Mouse (Mus musculus): ENCODE results near the gene Tmem232. TPM values are rescaled to one million over a fixed set of nuclear protein-coding genes. Genes with fewer than 3 reads are reported as not detected.
"Not testable (repeated sequence)": the region's sequence is repeated elsewhere in the genome, so short reads cannot be mapped to it uniquely, and the experiment has no call there.

The Tmem232 gene
- polyA plus RNA-seq, 1 experiment from 2014 or later: 1.2 TPM

GRCm38 (mm10) chr17:65320623-65321022, 220.0 kb downstream of the Tmem232 start:
- H3K4me1 ChIP-seq (ENCODE audit: insufficient read depth, low read depth, low read length): no peaks in the 10 kb centered on the region
- no peak overlapping the region for H3K9ac ChIP-seq (replicated peaks; ENCODE audit: low read depth)
- DNase-seq (ENCODE audit: low spot score): no peak
- TF ChIP-seq EP300 (IDR thresholded peaks at IDR 0.05): no peak
- TF ChIP-seq CTCF (IDR thresholded peaks at IDR 0.05): no peak
- H3K36me3 ChIP-seq (ENCODE audit: insufficient read depth, low read length): no peaks in the 10 kb centered on the region
- no peak overlapping the region for H3K4me2 ChIP-seq (replicated peaks; ENCODE audit: low read depth, low read length)
- no peak overlapping the region for H3K4me3 ChIP-seq (ENCODE audit: low read depth, low read length)
- 86% methylated on average over 6 of the region's 6 CpGs for WGBS
- no peaks in the 10 kb centered on the region for H3K27me3 ChIP-seq (replicated peaks; ENCODE audit: insufficient read depth, low read length)
- H3K9me3 ChIP-seq (ENCODE audit: low read length): no peaks in the 10 kb centered on the region
- ATAC-seq: no peak
- no peak overlapping the region for H3K27ac ChIP-seq (ENCODE audit: low read length)

GRCm38 (mm10) chr17:65299946-65300345, 240.6 kb downstream of the Tmem232 start:
- H3K9me3 ChIP-seq (ENCODE audit: low read length): no peaks in the 10 kb centered on the region

DNA sequence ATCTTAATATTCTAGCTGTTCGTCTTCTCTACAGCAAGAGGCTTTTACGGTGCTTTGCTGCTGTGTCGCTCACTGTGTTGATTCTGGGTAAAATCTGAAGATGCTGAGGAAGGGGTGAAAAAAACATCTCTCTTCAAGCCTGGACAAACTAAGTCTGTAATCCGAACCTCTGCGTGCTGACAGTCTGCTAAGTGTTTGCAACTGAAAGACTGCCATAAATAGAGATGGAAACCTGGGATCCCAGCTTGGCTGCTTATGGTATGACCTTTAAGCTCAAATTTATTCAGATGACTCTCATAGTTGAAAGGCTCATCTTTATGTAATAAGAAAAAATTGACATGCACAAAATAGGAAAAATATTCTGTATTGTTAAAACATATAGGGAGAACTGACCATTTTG, 242.8 kb downstream of the Tmem232 start:
- no peak overlapping the region for H3K4me2 ChIP-seq (replicated peaks; ENCODE audit: low read depth, low read length)
- no peaks in the 10 kb centered on the region for H3K36me3 ChIP-seq (ENCODE audit: insufficient read depth, low read length)
- WGBS: 74% methylated on average over 5 of the region's 5 CpGs
- DNase-seq (ENCODE audit: low spot score) (no peak), ATAC-seq (no peak)
- no peak overlapping the region for H3K4me3 ChIP-seq (ENCODE audit: low read depth, low read length)
- H3K9me3 ChIP-seq (ENCODE audit: low read length): no peaks in the 10 kb centered on the region
- H3K27me3 ChIP-seq (replicated peaks; ENCODE audit: insufficient read depth, low read length): no peaks in the 10 kb centered on the region
- TF ChIP-seq CTCF (IDR thresholded peaks at IDR 0.05) (no peak), EP300 (IDR thresholded peaks at IDR 0.05) (no peak)
- no peaks in the 10 kb centered on the region for H3K4me1 ChIP-seq (ENCODE audit: insufficient read depth, low read depth, low read length)
- no peak overlapping the region for H3K27ac ChIP-seq (ENCODE audit: low read length)
- no peak overlapping the region for H3K9ac ChIP-seq (replicated peaks; ENCODE audit: low read depth)

More at GRCm38 (mm10) chr17:65299946-65300345, 240.6 kb downstream of the Tmem232 start:
- no peaks in the 10 kb centered on the region for H3K36me3 ChIP-seq (ENCODE audit: insufficient read depth, low read length)
- no peaks in the 10 kb centered on the region for H3K27me3 ChIP-seq (replicated peaks; ENCODE audit: insufficient read depth, low read length)
- no peak for TF ChIP-seq EP300 (IDR thresholded peaks at IDR 0.05)
- TF ChIP-seq CTCF (IDR thresholded peaks at IDR 0.05): no peak
- no peak for ATAC-seq
- no peak overlapping the region for H3K4me2 ChIP-seq (replicated peaks; ENCODE audit: low read depth, low read length)
- H3K27ac ChIP-seq (ENCODE audit: low read length): no peak overlapping the region
- DNase-seq (ENCODE audit: low spot score): no peak
- H3K4me1 ChIP-seq (ENCODE audit: insufficient read depth, low read depth, low read length): no peaks in the 10 kb centered on the region
- no peak overlapping the region for H3K4me3 ChIP-seq (ENCODE audit: low read depth, low read length)
- H3K9ac ChIP-seq (replicated peaks; ENCODE audit: low read depth): no peak overlapping the region

GRCm38 (mm10) chr17:65252160-65252559, 288.4 kb downstream of the Tmem232 start:
- TF ChIP-seq CTCF (IDR thresholded peaks at IDR 0.05): peak; percentile 60
- TF ChIP-seq EP300 (IDR thresholded peaks at IDR 0.05): no peak
- ATAC-seq: no peak

GRCm38 (mm10) chr17:65250261-65250660, 290.3 kb downstream of the Tmem232 start:
- H3K4me2 ChIP-seq (replicated peaks; ENCODE audit: low read depth, low read length): no peak overlapping the region
- no peak overlapping the region for H3K27ac ChIP-seq (ENCODE audit: low read length)
- no peak for TF ChIP-seq CTCF (IDR thresholded peaks at IDR 0.05)
- no peak for TF ChIP-seq EP300 (IDR thresholded peaks at IDR 0.05)
- 89% methylated on average over 8 of the region's 8 CpGs for WGBS
- H3K4me1 ChIP-seq (ENCODE audit: insufficient read depth, low read depth, low read length): no peaks in the 10 kb centered on the region
- no peak overlapping the region for H3K4me3 ChIP-seq (ENCODE audit: low read depth, low read length)
- ATAC-seq (no peak), DNase-seq (ENCODE audit: low spot score) (no peak)
- H3K9ac ChIP-seq (replicated peaks; ENCODE audit: low read depth): no peak overlapping the region
- H3K27me3 ChIP-seq (replicated peaks; ENCODE audit: insufficient read depth, low read length): no peaks in the 10 kb centered on the region
- H3K9me3 ChIP-seq (ENCODE audit: low read length): no peaks in the 10 kb centered on the region
- no peaks in the 10 kb centered on the region for H3K36me3 ChIP-seq (ENCODE audit: insufficient read depth, low read length)

More at GRCm38 (mm10) chr17:65252160-65252559, 288.4 kb downstream of the Tmem232 start:
- H3K27ac ChIP-seq (ENCODE audit: low read length): no peak overlapping the region
- no peaks in the 10 kb centered on the region for H3K9me3 ChIP-seq (ENCODE audit: low read length)
- no peak overlapping the region for H3K9ac ChIP-seq (replicated peaks; ENCODE audit: low read depth)
- no peak overlapping the region for H3K4me3 ChIP-seq (ENCODE audit: low read depth, low read length)
- WGBS: 48% methylated on average over 2 of the region's 2 CpGs
- no peaks in the 10 kb centered on the region for H3K27me3 ChIP-seq (replicated peaks; ENCODE audit: insufficient read depth, low read length)
- no peaks in the 10 kb centered on the region for H3K36me3 ChIP-seq (ENCODE audit: insufficient read depth, low read length)
- peak; percentile 44 for DNase-seq (ENCODE audit: low spot score)
- H3K4me2 ChIP-seq (replicated peaks; ENCODE audit: low read depth, low read length): no peak overlapping the region
- no peaks in the 10 kb centered on the region for H3K4me1 ChIP-seq (ENCODE audit: insufficient read depth, low read depth, low read length)

- no peak overlapping the region for H3K9ac ChIP-seq (replicated peaks; ENCODE audit: low read depth)
- WGBS: 92% methylated on average over 5 of the region's 5 CpGs
- H3K27ac ChIP-seq (ENCODE audit: low read length): no peak overlapping the region
- ATAC-seq: no peak
- H3K36me3 ChIP-seq (ENCODE audit: insufficient read depth, low read length): no peaks in the 10 kb centered on the region
- no peaks in the 10 kb centered on the region for H3K4me1 ChIP-seq (ENCODE audit: insufficient read depth, low read depth, low read length)
- H3K27me3 ChIP-seq (replicated peaks; ENCODE audit: insufficient read depth, low read length): no peaks in the 10 kb centered on the region
- no peak for TF ChIP-seq CTCF (IDR thresholded peaks at IDR 0.05)
- no peak for TF ChIP-seq EP300 (IDR thresholded peaks at IDR 0.05)
- H3K4me3 ChIP-seq (ENCODE audit: low read depth, low read length): no peak overlapping the region
- no peak for DNase-seq (ENCODE audit: low spot score)
- H3K4me2 ChIP-seq (replicated peaks; ENCODE audit: low read depth, low read length): no peak overlapping the region
- H3K9me3 ChIP-seq (ENCODE audit: low read length): no peaks in the 10 kb centered on the region
Observed at GRCm38 (mm10) chr17:65243716-65244115, 296.9 kb downstream of the Tmem232 start.

DNA sequence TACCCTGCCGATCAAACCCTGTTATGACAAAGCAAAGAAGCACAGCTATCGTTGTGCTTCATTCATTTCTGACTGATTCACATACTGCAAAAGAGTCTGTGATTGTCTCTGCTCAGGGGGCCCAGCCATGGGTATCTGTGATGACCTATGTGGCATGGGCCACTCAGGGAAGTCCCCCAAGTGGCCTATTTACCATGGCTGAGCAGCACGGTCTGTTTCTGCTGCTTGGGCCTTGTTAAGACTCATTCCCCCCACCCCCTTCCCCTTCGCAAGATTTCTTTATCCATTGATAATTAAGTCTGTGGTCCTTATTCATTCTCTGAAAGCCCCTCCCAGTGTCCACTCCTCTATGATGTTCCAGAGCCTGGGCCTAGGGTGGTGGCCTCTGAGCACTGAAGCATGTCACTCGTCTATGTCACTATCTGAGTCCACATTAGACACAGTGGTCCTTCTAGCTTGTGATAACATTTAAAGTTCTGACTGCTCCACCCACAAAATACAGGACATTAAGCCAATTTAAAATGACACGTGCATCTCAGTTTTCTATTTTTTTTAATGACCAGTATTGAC, 315.1 kb downstream of the Tmem232 start:
- no peak for TF ChIP-seq CTCF (IDR thresholded peaks at IDR 0.05)
- no peak for TF ChIP-seq EP300 (IDR thresholded peaks at IDR 0.05)
- Histone ChIP-seq H3K4me3 (ENCODE audit: low read depth, low read length) (no peak overlapping the region), H3K36me3 (ENCODE audit: insufficient read depth, low read length) (no peaks in the 10 kb centered on the region), H3K9me3 (ENCODE audit: low read length) (no peaks in the 10 kb centered on the region), H3K27me3 (replicated peaks; ENCODE audit: insufficient read depth, low read length) (no peaks in the 10 kb centered on the region), H3K27ac (ENCODE audit: low read length) (no peak overlapping the region), H3K9ac (replicated peaks; ENCODE audit: low read depth) (no peak overlapping the region), H3K4me1 (ENCODE audit: insufficient read depth, low read depth, low read length) (no peaks in the 10 kb centered on the region), H3K4me2 (replicated peaks; ENCODE audit: low read depth, low read length) (no peak overlapping the region)
- no peak for DNase-seq (ENCODE audit: low spot score)
- no peak for ATAC-seq
- 71% methylated on average over 6 of the region's 6 CpGs for WGBS

- H3K4me3 ChIP-seq (ENCODE audit: low read depth, low read length); DNase-seq (ENCODE audit: low spot score); H3K4me2 ChIP-seq (replicated peaks; ENCODE audit: low read depth, low read length); H3K9ac ChIP-seq (replicated peaks; ENCODE audit: low read depth); H3K27me3 ChIP-seq (replicated peaks; ENCODE audit: insufficient read depth, low read length); H3K4me1 ChIP-seq (ENCODE audit: insufficient read depth, low read depth, low read length); H3K9me3 ChIP-seq (ENCODE audit: low read length); H3K36me3 ChIP-seq (ENCODE audit: insufficient read depth, low read length); H3K27ac ChIP-seq (ENCODE audit: low read length); ATAC-seq: not testable (repeated sequence)
- WGBS: 88% methylated on average over 6 of the region's 6 CpGs
Observed at GRCm38 (mm10) chr17:65221687-65222086, 318.9 kb downstream of the Tmem232 start.

Data from lung, postnatal 0 days (tissue).